Mouse (Mus musculus): Measurements from ENCODE around the gene Plscr2.

Gene Plscr2

DNA sequence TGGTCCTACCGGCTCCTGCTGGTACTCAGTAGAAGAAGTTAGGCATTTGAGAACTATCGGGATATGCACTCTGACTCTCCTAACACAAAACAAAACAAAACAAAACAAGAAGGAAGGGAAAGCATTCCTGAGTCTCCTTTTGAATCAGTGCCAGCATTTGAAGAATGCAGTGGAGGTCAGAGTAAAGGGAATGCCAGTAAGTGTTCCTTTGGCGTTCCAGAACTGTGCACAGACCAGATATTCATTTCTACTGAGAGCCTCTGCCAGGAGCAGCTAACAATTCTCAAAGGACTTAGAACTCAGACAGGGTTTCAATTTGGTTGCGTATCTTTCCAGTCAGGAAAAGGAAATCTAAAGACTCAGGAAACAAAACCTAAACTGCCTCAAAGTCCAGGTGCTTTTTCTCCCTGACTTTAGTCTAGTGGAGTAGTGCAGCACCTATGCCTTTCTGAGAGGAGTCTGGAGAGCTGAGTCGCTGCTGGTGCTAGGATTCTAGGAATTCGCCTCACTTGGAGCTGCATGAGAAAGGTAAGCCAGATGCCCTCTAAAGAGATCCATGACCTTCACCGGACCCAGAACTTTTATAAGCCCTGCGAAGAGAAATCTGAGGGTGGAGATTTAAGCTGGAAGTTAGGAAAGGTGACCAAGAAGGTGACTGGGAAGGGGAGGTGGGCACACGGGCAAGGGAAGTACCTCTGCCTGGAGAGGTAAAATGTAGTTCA lies at the start of gene Plscr2:
Gene Plscr2, plus strand, starts transcription at position 117 of the 722 bp plus-strand sequence.
- no peak for DNase-seq (ENCODE audit: low spot score)

DNA sequence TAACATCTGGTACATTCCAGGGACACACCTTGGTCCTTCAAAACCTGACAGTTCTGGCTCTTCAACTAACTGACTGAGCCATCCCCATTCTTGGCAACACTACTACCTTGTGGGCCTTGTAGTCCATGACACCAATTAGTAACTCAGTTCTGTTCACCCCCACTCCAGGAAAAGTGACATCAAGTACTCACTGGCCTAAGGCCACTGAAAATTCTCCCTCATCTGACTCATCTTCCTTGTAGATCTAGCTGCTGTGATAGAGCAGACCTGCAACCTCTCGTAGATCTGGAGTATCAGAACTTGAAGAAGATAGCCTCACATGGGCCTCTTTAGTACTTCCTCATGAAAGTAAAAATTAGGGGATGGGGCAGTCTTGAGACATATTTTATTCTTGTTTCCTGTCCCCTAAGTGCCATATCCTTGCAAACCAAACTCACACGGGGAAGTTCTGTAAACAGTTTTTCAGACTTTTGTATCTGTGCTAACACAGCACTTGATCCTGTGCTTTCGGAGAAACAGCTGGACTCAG lies 49.2 kb upstream of the Plscr2 start:
- DNase-seq (ENCODE audit: low spot score) = no peak

DNA sequence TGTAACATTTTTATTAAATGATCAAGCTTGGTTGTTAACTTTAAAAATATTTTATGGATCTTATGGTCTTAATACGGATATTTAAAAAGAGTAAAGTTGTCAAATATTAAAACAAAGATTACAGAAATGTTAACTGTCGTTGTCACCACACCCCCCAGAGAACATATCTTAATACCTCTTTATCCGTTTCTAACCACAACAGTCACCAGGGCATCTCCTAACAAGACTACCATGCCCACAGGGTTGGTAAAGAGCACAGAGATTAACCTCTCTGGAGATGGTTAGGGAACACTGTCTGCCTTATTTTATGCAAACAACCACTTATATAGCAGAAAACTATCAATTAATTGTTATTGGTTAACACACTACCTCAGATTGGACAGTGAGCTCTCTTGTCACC lies 48.6 kb upstream of the Plscr2 start:
- no peak for DNase-seq (ENCODE audit: low spot score)

DNA sequence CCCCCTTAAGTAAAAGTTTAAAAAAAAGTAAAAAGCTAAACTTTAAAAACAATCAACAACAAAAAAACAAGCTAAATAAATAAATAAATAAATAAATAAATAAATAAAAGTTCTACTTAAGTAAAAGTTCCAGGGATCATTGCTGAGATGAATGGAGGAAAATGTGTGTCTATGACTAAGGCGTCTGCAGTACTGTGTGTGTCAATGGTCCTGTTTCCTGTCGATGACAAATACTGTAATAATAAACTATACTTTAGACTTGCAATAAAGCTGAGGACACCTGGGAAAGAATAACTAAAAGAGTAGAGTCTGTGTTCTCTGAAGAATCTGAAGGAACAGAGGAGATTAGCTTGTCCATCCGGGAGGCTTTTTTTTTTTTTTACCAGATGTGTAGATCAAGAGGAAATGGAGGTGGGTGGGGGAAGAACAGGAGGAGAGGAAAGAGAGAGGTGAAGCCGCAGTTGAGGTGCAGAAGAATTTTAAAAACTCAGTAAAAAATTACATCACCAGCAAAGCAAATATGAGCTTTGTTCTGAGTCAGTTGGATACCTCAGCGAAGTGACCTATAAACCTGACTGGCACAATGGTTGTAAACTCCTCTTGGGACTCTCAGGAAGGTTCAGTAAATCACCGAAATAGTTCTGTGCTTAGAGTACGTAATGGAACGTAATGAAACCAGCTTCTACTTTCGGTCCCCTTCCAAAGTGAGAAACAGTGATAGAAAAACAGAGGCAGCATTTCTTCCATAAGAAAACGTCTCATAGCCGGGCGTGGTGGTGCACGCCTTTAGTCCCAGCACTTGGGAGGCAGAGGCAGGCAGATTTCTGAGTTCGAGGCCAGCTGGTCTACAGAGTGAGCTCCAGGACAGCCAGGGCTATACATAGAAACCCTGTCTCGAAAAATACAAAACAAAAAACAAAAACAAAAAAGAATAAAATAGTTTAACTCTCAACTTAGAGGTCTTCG lies 46.3 kb upstream of the Plscr2 start:
- no peak for DNase-seq (ENCODE audit: low spot score)

DNA sequence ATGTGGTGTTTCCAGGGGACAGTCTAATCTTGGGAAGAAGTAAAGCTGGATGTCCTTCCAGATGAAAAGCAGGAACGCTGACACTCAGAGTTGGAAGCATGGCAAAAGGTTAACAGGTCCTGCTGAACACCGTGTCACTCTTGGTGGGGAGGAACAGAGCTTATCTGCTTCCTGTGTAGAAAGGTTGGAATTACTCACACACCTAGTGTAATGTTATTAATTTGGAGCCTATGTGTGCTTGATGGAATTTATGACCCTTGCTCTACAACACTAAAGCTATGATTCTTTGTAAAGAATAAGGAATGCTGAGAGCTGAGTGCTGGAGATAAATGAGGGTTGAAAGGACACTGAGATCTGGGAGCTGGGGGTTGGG lies 45.6 kb upstream of the Plscr2 start:
- no peak for DNase-seq (ENCODE audit: low spot score)

DNA sequence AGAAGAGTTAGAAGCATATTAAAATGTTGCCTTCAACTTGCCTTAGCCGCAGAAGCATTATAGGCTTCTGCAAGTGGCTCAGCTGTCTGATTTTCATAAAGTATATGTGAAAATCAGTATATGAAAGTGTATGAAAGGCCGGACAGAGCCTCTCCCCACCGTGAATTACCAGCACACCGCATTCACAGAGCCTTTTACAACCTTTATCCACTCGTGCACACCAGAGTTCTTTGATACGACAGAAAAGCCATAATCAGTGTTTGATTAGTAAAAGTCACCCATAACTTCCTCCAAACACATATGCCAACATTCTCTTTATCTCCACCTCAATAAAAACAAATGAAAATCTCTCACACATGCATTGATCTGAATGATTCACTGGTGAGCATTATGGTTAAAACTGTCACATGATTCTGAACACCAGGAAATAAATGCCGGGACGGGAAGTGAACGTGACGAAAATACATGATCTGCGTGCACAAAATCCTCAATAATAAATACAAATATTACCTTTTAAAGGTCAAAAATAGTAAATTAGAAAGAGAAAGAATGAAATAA lies 40.4 kb upstream of the Plscr2 start:
- no peak for DNase-seq (ENCODE audit: low spot score)

DNA sequence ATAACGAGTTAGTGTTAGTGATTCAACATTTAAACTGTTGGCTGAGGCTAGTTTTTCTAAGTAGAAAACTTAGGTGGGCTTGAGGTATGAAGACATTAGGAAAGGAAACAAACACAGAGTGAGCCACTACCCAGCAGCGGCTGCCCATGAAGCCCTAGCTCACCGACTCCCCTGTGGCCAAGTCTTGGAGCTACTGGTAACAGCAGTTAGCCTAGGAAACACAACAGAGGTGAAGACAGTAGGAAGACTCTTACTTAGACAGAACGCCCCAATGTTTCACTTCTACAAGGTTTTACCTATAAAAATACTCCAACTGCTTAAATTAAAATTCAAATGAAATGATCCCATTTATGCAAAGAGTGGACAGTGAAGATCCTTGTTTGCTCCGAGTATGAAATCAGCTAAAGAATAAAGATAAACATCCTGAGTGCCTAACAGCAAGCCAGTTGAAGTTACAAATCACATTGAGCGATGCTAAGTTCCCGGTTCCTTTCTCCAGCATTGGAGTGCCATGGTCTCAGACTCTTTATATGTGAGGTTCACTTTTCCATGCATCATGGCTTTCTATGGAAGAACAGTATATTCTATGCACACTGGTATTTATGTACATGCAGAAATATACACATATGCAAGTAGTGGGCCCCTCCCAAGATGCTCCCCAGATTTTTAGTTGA lies 26.5 kb upstream of the Plscr2 start:
- no peak for DNase-seq (ENCODE audit: low spot score)

DNA sequence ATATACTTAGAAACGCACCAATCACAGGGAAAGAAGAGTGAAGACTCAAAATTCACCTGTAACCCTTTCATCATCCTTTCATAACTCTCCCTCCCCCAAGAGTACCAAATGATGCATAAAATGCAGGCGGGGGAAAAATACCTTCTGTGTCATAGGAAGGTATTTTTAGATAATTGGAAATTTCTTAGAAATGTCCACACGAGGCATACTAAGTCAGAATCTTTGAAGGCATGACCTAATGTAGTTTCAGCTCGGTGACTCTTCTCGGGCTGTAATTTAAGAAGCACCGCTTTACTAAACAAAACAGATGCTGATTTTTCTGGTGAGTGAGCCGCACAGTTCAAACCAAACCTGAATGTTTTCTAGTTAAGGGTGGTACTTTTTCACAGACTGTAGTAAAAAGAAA lies 26.0 kb upstream of the Plscr2 start, which contains the start of gene Plscr1:
Gene Plscr1, plus strand, starts transcription at position 304 of the 406 bp plus-strand sequence.
- peak; percentile 37 for DNase-seq (ENCODE audit: low spot score)

DNA sequence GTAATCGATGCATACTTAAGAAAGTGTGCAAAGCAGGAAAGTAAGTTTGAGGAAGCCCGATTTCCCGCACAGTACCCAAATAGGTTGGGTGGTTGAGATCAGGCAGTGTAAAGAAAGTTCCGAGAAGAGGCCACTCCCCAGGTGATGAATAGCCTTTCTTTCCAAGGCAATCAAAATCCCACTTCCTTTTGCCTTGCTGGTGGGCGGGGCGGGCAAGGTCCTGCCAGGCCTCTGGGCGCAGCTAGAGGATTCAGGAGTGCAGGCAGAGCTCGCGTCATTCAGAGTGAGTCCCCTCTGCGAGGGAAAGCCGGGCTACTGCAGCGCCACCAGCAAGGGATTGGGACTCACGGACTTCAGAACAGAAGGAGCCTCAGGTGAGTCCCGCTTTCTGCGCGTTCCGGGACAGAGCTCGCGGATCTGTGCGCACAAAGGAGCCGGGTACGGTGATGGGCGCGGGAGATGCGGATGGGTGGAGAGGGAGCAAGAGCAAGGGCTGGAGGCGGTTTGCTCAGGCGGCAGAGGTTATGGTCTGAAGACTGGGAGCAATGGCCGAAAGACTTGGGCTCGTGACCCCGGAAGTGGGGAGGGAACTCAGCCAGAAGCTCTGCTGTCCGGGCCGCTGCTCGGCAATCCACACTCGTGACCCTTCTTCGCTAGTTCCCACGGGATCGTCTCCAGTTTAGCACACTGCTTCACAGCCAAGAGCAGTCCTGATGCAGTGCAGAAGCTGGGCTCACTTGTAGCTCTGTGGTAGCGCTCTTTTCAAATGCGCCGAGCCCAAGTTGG lies 25.2 kb upstream of the Plscr2 start:
- peak; percentile 88 for DNase-seq (ENCODE audit: low spot score)

DNA sequence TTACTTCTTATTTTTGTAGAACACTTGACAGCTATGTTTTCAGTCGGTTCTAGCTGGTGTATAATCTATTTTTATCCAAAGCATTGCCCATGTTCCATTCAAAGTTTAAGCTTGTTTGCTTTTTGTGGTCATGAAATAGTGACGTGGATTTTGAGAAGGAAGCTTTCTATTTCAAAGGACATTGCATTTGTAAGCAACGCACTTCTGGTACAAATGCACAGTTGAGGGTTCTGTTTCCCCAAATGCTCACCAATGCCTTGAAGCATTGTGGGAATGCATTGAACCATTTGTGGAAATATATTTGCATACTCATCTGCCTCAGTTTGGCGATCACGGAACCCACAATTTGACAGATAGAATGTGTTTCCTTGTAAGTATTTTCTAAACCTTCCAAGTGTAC lies 22.7 kb upstream of the Plscr2 start:
- no peak for DNase-seq (ENCODE audit: low spot score)

DNA sequence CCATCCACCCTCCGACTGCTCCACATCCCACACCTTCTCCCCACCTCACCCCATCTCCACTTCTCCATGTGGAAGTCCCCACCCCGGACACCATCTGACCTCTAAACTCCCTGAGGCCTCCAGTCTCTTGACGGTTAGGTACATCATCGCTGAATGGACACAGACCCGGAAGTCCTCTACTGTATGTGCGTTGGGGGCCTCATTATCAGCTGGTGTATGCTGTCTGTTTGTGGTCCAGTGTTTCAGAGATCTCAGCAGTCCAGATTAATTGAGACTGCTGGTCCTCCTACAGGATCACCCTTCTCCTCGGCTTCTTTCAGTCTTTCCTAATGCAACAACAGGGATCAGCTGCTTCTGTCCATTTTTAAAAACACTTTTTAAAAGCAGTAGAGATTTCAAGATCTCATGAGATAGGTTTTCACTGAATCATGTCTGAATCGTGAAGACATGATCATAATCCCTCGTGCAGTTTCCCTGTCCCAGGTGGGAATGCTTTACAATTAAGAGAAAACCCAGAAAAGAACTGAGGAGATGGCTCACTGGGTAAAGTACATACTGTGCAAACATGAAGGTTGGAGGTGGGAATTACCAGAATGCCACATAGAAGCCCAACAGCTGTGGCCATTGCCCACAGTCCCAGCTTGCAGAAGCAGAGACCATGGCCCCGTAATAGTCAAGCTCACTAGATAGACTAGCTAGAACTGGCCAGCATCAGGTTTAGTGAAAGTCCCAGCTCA lies 21.6 kb upstream of the Plscr2 start:
- DNase-seq (ENCODE audit: low spot score) = no peak

DNA sequence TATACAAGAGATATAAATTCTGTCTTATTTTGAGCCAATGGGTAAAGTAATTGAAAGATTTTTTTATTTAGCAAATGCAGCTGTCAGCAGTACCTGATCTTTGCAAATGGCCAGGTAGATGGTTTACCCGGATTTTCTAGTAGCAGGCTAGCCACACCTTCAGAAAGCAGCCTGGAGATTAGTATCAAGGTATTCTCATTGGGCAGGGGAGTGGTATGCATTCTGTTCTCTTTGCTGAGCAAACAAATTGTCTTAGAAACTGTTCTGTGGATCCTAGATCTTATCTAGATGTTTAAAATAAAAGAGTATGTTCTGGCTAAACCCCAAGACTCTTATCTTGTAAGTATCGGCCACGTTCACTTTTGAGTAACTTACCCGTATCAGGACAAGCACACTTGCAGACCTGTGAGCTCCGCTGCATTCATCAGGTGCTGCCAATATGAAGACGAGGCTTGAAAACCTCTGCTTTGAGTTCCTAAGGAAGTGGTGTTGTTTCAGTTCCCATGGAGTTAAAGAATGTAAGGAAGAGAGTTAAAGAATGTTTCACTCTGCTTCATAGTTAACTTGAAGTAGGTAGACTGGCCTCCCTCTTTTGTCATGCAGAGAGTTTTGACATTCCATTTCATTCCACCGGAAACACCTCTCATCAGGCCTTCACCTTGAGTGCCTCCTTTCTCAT lies 14.8 kb upstream of the Plscr2 start:
- no peak for DNase-seq (ENCODE audit: low spot score)

DNA sequence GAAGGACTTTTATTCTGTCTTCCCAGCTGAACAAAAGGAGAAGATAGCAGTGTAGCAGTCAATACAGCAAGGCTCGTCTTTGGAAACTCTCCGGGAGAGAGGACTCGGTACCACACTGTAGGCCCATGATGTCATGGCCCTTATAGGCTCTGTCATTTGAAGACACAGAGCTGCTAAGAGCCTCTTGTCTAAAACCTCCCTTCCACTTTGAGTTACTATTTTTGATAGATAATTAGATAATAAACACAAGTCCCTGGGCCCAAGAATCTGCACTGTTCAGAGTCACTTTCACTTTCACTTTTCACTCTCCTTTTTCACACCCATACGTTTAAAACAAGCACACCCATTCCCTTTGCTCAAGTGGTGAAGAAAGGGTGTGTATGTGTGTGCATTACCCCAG lies 9.7 kb upstream of the Plscr2 start:
- DNase-seq (ENCODE audit: low spot score) = peak; percentile 46

DNA sequence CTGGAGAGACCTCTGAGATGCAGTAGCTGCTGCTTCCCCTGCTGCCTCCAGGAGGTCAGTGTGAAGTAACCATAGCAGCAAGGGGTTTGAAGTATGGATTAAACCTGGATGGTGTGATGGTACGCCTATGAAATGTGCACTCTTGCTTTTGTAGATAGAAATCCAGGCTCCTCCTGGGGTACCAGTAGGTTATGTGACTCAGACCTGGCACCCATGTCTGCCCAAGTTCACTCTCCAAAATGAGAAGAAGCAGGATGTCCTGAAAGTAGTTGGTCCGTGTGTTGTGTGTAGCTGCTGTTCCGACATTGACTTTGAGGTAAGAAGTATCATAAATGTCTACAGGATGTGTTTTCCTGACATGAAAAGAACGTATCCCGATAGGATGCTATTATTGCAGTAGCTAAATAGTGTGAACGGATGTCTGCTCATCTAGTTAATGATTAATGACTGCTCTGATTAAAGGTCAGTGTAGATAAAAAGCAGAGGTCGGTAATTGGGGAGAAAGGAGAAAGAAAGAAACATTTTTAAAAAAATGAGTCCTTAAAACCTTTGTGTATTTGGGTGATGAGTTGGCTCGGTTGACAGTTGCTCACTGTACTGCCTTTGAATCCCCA lies 8.7 kb upstream of the Plscr2 start:
- peak; percentile 27 for DNase-seq (ENCODE audit: low spot score)

DNA sequence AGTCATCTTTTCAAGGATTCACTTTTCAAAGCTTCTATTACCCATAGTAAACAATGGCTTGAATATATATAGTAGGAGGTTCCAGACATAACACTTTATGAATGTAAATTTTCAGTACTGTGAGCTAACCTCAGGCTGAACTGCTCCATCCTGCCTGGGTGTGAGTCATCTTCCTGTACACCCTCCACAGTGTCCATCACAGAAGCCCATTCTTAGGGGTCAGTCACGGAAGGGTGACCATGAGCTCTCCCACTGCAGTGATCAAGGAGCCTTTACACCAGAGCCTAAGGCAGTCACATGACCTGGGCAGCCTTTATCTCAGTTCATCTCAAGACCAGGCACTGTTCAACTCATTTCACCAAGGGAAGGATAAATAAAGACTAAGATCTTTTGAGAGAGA lies 7.7 kb upstream of the Plscr2 start:
- no peak for DNase-seq (ENCODE audit: low spot score)

DNA sequence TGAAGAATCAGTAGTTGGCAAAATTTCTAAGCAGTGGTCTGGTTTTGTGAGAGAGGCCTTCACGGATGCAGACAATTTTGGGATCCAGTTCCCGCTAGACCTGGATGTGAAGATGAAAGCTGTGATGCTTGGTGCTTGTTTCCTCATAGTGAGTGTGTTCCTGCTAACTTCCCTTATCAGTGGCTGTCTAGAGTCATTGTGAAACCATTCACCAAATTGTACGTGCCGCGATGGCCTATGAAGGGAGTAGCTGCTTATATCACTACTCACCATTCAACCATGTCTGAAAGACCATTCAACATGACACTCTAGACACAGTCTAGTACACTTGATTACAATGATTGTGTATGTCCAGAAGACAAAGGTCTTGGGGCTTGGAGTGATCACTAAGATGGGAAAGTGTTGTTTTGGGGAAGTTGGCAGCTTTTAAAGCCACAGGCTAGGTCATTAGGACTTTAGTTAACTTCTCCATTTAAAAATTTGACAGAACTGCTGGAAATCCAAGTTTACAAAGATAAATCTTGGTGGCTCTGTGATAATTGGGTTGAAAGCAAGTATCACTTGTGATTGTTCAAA lies 5.5 kb upstream of the Plscr2 start:
- no peak for DNase-seq (ENCODE audit: low spot score)

DNA sequence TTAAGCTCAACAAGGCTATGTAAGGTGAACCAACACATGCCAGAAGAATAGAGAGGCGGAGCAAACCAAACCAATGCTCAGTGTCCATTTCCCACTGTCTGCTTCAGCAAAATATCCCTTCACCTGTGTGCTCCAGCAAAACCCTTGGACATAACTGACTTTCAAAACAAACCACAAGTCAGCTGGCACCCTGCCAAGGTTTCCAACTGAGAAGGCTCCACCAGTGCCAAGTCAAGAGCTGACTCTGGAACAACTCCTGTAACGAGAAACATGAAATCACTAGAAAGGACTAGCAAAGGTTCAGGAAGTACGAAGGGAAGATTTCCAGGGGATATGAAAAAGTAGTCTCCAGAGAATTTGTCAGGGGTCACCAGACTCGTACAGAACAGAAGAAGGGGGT lies 4.5 kb upstream of the Plscr2 start:
- DNase-seq (ENCODE audit: low spot score) = peak; percentile 39

DNA sequence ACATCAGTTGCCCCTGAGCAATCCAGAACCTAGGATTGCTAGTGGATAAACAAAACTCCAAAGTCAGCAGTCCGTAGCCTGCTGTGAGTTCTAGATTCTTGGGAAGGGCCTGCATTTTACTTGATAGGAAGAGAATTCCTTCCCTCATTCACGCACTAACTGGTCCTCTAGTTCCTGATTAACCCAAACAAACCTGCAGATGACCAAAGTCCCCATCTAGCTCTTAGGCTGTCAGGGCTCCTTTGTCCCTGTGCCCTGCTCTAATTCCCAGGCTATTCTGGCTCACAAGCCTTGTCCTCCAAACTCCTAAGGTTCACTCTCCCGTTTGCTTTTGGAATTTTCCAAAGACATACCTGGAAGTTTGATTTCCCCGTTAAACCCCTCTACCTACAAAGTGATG lies 2.8 kb upstream of the Plscr2 start:
- no peak for DNase-seq (ENCODE audit: low spot score)

DNA sequence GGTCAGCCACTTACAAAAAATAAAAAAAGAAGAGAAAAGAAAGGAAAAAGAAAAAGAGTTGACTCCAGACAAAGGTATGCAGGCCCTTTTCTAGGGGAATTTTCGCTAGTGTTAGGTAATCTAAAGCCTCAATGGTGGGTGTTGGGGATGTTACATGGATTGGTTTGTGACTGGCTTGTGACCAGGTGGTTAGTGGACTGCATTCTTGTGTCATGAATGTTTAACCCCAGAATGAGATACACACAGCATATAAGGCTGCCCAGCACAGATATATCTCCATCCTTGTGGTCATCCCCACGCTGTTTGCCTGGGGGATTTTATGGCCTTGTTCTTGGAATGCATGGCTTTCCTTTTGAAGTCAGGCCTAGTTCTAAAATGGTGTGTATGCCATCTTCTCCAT lies 2.1 kb upstream of the Plscr2 start:
- DNase-seq (ENCODE audit: low spot score) = no peak
